Mouse (Mus musculus) retina, postnatal 7 days (tissue): ENCODE data around the gene Atp5s.
A peak's percentile ranks its signal among the peaks of the same experiment; 100 is the strongest.

Experiments used
- DNase-seq: peaks from one replicate; pipeline ENCODE4 v3.0.0-alpha.2; 2012; ENCODE audit warnings: low read depth, low spot score

Gene Atp5s

DNA sequence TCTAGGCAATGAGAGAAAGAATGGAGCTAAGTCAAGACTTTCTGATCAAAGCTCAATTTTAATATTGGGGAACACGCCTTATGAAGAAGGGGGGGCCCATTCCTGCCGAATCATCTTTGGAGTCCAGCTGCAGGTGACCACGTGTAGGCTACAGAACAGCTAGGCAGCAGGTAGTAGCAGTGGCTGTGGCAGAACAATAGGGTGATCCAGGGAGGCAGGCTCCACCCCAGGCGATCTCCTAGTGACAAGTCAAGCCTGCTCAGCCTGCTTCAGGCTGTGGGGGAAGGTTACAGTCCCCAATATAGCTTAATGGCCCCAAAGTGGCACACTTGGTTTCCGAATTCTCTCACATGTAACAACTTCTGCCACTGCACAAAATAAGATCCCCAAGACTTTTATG, 7.5 kb downstream of the Atp5s start:
- no peak for DNase-seq

DNA sequence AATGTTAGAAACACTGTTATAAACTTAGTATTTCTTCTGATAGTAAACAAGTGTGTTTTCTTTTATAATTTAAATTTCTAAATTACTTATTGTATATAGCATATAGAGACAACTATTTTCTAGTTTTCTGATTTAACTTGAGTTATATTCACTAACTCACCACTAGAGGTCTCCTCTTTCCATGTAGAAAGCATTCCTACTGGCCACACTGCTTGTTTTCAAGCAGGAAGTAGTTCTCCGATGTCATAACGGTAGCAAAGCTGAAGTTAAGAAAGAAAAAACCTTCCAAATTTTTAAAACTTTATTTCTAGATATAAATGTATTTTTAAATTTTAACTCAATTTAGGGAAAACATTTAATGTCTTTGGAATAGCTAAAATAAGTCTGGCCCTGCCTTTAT, 8.8 kb downstream of the Atp5s start:
- DNase-seq: peak; percentile 29

DNA sequence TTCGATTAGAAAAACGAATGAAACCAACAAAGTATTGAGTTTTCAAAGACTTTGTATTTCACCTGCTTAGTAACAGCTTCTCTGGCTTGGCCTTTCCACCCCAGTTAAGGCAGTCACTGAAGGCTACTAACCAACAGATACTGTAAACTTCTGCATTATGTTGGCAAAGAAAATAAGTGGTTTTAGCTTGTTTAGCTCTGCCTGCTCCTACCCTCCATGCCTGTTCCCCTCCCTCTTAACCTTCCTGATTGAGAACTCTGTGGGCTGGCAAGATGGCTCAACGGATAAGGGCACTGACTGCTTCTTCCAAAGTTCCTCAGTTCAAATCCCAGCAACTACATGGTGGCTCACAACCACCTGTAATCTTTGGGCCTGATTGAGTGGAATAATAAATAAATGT, 9.2 kb downstream of the Atp5s start:
- DNase-seq: no peak

DNA sequence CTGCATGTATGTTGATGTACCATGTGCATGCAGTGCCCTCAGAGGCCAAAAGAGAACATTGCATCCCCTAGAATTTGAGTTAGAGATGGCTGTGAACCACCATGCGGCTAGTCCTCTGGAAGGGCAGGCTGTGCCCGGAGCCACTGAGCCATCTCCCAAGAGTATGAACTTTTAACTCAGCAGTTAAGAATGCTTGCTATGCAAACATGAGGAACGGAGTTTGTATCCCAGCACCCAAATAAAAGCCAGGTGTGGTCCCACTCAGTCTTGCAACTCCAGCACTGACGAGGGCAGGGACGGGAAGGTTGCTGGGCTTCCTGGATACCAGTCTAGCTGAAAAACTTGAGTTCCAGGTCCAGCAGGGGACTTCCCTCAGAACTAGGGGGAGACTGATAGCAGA, 17.2 kb downstream of the Atp5s start:
- no peak for DNase-seq

DNA sequence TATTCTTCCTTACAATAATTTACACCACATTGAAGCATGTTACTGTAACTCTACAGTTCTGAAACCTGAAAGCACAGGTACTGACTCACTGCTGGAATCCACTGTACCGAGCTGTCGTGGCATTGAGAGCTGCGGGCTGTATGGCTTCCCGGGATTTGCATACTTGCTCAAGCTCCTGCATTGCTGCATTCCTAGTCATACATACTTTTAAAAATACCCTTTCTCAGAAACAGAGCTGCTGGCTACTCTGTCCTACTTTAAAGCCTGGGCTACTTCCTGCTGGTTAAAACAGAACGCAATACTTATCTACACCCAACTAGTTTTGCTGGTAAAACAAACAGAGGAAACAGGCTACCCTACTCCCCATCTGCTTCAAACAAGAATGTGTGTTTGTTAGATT, 19.4 kb downstream of the Atp5s start:
- DNase-seq: no peak

DNA sequence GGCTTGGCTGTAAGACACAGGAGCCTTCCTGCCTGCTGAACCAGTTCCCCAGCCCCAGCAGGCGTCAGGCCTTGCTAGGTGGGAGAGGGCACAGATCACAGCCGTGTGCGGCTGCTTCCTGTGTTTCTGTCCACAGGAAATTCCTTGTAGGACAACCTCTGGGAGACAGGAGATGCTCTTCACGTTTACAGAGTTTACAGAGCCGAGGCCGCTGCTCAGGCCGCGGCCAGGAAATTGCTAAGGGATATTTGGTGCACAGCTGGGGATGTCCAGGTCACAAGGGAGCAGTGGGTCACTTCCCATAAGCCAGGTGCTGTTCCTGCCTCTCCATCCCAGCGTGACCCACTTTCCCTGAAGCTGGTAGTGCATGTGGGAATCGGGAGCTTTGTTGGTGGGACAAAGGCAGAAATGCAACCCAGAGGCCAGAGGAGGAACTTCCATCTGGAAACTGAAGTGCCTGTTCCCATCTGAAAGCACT, 27.2 kb downstream of the Atp5s start:
- peak; percentile 20 for DNase-seq

DNA sequence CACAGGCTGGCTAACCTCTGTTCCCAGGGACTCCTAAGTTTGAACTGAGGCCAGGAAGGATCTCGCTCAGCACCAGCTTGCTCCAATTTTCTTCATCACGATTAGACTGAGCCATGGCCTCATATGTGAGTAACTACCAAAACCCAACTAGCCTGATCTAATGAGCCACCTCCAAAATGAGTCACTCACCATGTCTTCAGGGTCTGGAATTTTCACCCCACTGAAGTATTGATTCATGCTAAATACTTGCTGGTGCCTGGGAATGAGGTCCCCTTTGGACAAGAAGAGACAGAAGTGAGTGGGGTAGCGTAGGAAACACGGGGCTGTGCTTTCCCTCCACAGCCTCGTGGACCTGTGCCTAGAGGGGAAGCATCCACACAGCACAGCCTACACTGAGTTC, 29.2 kb downstream of the Atp5s start:
- no peak for DNase-seq

DNA sequence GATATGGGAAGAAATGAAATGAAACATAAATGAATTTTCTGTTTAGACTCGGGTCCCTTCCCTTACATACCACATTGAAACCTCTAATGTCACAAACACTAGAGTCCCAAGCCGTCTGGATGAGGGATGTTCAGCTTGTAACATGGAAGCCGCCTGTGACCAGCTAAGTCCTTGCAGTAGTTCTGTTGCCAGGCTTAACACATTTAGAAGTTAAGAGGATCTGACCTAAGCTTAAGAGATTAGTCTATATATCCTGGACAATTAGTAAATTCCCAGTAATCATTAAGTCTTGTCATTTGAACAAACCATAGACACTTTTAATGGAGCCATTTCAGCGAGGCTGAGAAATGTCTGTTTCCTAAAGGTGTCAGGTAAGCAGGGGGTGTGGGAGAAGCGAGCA, 31.3 kb downstream of the Atp5s start:
- DNase-seq: peak; percentile 48

DNA sequence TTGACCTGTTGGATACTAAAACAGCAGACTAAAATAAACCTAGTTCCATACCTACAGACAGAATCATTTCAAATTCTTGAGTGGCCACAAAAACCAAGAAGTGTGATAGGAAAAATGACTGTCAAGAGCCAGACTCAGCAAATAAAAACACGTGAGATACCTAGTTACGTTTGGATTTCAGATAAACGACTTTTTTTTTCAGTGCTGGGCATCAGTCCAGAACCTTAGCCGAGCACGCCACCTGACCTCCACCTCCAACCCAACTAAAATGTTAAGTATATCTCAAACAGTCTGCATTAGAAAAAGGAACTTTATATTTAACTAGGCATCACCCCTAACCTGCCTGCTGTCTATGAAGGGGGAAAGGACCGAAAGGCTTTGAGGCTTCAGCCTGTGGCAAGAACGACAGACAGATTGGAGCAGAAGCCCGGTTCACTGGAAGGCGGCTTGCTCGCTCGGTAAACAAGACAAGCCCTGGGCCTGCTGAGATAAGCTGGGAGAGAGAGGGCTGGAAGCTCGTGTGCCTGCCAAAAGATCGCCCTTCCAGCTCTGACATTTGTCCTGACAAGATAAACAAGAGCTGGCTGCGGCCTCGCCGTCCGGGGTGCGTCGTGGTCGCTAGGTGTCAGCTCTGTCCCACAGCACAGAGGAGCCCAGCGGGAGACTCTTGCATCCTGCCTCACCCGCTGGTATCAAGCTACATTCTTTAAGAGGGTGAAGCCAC, 32.8 kb downstream of the Atp5s start:
- DNase-seq: peak; percentile 39

DNA sequence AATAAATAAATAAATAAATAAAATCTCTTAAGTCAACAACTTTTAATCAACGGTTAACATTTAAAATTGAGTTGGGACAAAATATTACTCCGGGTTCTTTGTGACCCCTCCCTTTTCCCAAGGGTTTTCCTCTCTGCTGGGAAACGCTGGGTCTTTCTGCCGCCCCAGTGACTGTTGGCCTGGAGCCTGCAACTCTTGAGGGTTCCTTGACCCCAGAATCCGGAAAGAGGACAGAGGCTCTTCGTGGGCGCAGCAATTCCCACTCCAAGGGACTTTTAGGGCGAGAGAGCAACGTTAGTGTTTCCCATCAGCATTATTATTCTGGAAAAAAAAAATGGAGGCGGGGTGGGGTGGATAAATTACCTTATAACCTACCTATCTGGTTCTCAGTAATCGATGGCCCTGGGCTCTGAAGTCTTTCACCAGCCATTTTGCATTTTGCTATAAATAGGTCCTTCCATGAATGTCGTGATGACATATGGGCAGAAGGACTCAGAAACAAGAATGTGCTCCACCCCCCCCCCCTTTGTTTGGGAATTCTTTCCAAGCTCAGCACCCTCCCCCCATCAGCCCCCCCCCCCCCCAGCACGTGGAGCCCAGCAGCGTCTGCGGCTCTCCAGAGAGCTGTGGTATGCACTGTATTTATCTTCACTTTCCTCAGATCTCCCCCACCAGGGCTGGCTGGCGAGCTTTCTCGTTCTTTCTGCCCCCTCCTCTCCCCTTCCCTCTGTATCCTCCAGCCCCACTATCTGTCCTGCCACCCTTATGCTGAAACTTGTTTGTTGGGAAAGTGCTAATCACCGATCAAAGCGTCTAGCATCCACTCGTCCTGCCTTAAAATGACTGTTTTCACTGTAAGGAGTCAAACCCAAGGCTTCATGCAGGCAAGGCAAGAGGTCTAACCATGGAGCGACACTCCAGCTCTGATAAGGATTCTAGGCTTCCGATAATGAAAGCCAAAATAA, 33.8 kb downstream of the Atp5s start:
- no peak for DNase-seq

DNA sequence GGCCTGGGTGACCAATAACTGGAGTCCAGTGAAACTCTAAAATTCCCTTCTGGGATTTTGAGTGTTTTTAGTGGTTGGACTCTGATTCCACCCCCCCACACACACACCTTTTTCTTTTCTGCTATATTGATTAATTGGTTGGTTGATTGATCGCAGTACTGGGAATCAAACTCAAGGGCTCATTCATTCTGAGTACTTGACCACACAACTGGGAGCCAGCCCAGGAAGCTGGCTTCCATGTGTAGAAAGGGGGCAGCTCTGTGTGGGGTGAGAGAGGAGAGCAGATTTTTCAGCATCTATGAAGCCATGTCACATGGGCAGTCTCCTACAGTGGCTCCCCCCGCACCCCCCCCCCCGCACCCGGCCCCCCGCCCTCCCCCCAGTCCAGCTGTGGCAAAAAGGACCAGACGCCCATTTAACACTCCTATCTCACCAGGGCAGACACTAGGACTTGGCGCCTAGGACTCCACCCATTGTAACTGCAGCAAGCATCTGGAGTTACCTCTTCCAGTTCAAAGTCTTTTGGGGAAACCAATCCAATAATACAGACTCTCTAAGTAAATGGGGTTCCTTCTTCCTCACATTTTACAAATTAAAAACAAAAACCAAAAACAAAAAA, 34.6 kb downstream of the Atp5s start:
- DNase-seq: no peak

DNA sequence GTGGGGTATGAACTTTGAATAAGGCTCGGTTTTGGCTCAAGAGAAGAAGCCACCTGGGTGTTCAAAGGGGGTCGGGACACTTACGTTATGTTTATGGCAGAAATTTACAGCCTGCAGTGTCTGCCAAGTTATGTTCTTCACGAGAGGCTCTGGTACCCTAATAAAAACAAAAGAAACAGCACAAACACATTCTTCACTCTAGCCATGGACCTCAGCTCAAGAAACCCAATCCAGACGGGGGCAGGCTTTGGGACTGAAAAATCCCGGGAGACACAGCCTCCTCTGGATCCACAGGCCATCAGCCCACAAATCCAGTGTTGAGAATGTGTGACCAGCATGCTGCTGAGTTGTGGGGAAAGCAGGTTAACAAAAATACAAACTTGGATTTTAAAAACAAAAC, 35.3 kb downstream of the Atp5s start:
- no peak for DNase-seq

DNA sequence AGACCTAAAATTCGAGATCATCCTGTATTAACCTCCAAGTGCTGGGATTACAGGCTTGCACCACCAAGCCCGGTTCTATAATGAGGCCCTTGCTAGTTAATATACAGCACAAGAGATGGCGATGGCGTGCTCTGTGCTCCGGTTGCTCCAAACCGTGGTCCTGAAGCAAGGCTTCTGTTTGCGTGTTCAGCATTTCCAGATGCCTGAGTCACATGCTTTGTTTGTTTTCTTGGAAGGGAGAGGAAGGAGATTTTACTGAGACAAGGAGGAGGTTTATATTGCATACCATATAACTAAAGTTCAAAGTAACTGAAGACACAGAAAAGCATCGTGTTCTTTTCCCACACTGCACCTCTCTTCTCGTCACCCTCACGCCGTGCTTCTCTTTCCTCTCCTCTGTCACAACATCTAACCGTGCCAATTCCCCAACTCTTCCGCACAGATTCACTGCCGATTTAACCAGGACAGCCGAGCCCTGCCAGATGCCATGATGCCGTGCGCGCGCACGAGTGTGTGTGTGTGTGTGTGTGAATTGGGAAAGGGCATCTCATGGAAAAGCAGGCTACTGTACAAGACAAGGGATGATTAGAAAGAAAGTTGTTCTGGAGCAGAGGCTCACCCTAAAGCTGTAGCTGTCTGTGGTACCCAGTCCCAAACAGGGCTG, 36.1 kb downstream of the Atp5s start:
- DNase-seq: no peak

DNA sequence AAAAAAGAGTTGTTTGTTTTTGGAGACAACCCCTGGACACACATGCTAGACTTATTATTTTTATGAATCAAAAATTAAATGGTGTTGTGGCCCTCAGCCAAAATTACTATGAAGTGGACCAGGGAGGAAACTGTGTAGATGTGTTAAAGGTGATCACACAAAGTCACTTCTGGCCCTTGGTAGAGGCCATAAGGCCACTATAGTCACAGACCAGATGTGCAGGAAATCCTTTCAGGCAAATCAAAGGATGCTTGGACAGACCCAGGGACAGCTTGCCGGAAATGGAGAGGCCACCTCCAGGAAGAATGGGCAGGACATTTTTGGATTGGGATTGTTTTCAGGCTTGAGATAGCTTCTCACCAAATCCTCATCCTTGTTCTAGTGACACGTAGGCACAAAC, 36.9 kb downstream of the Atp5s start:
- no peak for DNase-seq

DNA sequence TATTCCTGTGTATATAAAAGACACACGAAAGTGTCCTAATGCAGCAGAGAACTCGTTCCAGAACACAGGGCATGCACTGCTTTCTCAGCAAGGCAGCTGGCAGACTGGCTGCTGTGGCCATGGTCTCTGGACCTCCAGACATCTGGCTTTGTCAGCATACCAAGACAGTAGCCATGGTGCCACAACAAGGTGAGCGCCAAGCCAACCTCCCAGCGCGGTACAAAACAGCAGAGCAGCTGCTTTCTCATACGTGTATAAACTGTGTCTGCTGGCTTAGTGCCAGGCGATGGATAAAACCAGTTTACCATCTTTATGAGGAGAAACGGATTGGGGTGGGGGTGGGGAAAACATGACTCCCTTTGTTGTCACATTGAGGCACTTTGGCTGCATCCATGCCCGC, 40.8 kb downstream of the Atp5s start:
- DNase-seq: no peak

DNA sequence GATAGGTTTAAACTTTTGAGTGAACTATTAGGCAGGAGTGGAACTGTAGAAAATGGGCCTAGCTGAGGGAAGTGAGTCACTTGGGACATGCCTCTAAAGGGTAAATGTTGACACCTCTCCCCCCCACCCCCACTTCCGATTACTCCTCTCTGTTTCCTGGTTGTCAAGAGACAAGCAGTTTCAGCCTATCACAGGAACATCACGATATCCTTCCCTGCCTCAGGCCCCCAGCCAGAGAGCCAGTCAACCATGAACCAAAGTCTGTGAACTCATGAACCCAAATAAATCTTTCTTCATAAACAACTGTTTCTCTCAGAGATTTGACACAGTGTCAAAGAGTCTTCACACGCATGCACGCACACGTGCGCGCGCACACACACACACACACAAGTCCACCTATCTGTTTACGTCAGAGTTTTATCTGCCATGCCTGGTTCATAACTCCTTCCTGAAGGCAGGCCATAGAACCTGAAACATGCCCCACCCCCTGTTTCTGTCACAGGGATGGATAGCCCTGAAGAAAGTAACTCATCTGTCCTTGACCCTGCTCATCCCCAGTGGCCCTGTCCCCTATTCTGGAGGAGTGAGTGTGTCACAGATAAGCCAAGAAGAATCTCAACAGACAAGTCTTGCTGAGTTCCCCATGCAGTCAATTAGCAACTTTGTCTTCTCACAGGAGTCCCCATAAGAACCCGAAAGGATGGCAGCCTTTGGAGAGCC, 41.6 kb downstream of the Atp5s start:
- no peak for DNase-seq

DNA sequence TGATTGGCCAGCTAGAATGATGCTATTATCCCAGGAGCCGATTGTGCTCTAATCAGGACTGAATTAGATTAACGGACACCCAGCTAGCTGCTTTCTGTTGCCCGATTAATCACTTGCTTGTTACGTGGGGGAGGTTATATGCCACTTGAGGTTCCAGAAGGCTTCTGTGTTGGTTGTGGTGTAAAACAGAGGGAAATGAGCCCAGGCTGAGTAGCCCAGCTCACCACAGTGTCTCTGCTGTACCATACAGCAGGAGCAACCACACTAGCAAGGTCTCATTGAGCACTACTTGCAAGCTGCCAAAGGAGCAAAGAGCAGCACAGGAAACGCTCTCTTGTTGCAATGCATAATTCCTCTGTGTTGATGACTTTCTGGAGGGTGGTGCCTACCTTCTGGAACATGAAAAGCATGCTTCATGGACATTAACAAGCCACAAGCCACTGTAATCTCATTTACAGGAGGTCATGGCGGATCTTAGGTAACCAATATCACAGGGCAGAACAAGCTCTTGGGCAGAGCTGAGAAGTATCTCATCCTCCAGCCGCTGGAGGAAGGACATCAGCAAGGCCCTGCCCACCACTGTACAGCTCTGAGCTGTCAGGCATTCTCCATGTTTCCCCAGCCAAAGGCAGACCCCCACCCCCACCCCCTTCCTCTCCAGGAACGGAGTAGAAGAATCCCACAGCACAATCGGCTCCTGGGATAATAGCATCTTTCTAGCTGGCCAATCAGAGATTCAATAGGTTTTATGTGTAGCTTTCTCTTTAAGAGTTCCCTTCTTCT, 42.9 kb downstream of the Atp5s start:
- DNase-seq: no peak

DNA sequence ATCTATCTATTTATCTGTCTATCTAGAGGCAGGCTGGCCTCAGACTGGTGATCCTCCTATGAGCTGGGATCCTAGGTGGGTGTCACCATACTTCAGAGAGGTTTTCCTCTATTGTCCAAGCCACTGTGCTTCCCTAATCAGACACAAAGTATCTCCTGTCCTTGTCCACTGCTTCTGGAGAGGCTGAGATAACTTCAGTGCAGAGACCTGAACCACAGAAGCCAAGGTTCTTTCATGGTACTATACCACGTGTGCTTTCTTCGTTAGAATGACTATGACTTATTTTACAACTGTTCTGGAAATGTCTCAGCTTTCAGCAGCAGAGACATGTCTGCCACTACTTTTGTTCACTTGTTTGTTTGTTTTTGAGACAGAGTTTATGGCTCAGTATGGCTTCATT, 44.1 kb downstream of the Atp5s start:
- DNase-seq: no peak

DNA sequence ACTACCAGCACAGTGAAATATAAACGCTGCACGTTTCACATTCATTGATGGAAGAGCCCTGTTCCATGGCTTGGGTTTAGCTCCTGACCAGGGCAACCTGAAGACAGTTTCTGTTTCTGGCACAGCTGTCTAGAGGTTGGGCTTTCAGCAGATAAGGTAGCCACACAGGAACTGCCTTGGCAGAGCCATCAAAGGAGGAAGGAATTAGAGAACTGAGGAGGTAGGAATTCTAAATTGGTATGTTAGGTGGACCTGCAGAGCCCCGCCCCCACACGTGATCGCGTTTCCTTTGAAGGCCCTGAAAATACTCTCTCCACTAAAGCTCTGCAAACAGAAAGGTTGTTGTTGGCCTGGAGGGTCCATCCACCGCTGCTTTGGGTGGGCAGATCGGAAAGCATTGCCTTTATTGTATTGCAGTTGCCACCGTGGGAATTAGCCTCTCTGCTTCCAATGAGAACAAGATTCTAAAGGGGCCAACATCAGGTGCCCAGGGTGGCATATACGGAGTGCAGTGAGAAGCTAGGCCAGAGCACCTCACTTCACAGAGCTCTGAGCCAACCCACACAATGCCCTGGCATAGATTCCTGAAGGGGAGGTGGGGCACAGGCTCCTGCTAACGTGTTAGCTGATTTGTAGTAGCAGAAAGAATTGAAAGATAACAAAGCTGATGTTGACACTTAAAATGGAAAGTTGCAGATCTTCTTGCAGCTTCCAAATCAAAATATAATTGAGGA, 52.0 kb downstream of the Atp5s start:
- DNase-seq: no peak

DNA sequence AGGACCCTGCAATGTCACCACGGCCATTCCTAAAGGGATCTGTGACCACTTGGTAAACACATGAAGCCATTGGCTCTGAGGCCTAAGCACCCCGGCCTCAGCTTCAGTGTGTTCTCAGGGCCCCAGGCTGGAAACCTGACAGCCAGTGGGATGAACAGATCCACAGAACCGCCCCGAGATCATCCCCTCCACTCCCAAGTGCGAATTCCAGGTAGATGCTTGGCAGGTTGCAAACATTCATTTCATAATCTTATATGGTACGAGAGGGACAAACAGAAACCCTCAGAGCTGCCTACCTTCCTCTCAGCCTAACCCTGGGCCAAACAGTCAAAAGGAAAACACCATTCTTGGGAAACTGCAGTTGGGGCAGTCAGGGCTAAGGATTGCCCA, 52.6 kb downstream of the Atp5s start:
- DNase-seq: no peak
